Mouse (Mus musculus) embryonic facial prominence, embryonic 10.5 days (tissue): ENCODE results near the gene Pdia4. TPM values are rescaled to one million over a fixed set of nuclear protein-coding genes. Genes with fewer than 3 reads are reported as not detected.
A peak's percentile ranks its signal among the peaks of the same experiment; 100 is the strongest.

Experiments used
- DNase-seq: peaks from one replicate; pipeline ENCODE4 v3.0.0-alpha.2; 2017; ENCODE audit warnings: low spot score
- H3K27ac ChIP-seq: fragments of 300-500 bp; sonication (generic); replicated peaks from 2 replicates; pipeline ENCODE4 v1.5.1; 2016; ENCODE audit warnings: mild to moderate bottlenecking
- H3K27me3 ChIP-seq: fragments of 300-500 bp; sonication (generic); replicated peaks from 2 replicates; pipeline ENCODE4 v1.6.1; 2016; ENCODE audit warnings: low read depth, mild to moderate bottlenecking; ENCODE audit not compliant: poor library complexity, severe bottlenecking
- H3K36me3 ChIP-seq: fragments of 300-500 bp; sonication (generic); replicated peaks from 2 replicates; pipeline ENCODE4 v1.6.1; 2016; ENCODE audit warnings: mild to moderate bottlenecking, moderate library complexity
- H3K4me1 ChIP-seq: fragments of 300-500 bp; sonication (generic); 2 replicates; pipeline ENCODE4 v1.6.1; 2016
- H3K4me3 ChIP-seq: fragments of 300-500 bp; sonication (generic); 2 replicates; pipeline ENCODE4 v1.5.1; 2016; ENCODE audit warnings: mild to moderate bottlenecking, moderate library complexity
- H3K9me3 ChIP-seq: fragments of 300-500 bp; sonication (generic); 2 replicates; pipeline ENCODE4 v1.6.1; 2016; ENCODE audit warnings: mild to moderate bottlenecking
- WGBS: fragments of 180-500 bp; shearing (Covaris S2); methylation state at CpG from one replicate; pipeline ENCODE4 v1.1.7; 2016; 5-methylcytosine and 5-hydroxymethylcytosine counted together
- polyA plus RNA-seq: library from polyadenylated mRNA; unstranded; fragments of >200 nt; fragmentation: Nextera tagmentation; extraction: Ambion mirVana; gene quantifications from 2 replicates; pipeline ENCODE4 v1.2.1, GENCODE M21; 2016

Pdia4 gene
- polyA plus RNA-seq, 1 experiment from 2014 or later, result 323 TPM

- peaks cover 24% of the 10 kb centered on the region for H3K36me3 ChIP-seq
- peak overlapping the region; percentile 85 for H3K4me3 ChIP-seq
- 44% methylated on average over 1 of the region's 1 CpGs for WGBS
- peaks cover 8% of the 10 kb centered on the region for H3K4me1 ChIP-seq
- DNase-seq, result no peak
- H3K27ac ChIP-seq, result no peak overlapping the region
- no peaks in the 10 kb centered on the region for H3K9me3 ChIP-seq
- no peaks in the 10 kb centered on the region for H3K27me3 ChIP-seq
Observed at GRCm38 (mm10) chr6:47828950-47829349, 15.7 kb upstream of the Pdia4 start.

- H3K27me3 ChIP-seq, result no peaks in the 10 kb centered on the region
- WGBS, result 95% methylated on average over 4 of the region's 4 CpGs
Observed at GRCm38 (mm10) chr6:47827462-47827861, 14.2 kb upstream of the Pdia4 start.

GRCm38 (mm10) chr6:47824241-47824640 is 11.0 kb upstream of the Pdia4 start:
- Histone ChIP-seq H3K27me3 (no peaks in the 10 kb centered on the region), H3K27ac (no peak overlapping the region), H3K36me3 (peaks cover 71% of the 10 kb centered on the region), H3K4me3 (no peak overlapping the region), H3K4me1 (peaks cover 2% of the 10 kb centered on the region; the same call in 1 of the 2 replicates), H3K9me3 (no peaks in the 10 kb centered on the region)
- 57% methylated on average over 2 of the region's 2 CpGs for WGBS
- DNase-seq, result no peak

More at GRCm38 (mm10) chr6:47827462-47827861, 14.2 kb upstream of the Pdia4 start:
- Histone ChIP-seq H3K36me3 (peaks cover 39% of the 10 kb centered on the region), H3K9me3 (no peaks in the 10 kb centered on the region), H3K27ac (no peak overlapping the region), H3K4me1 (peaks cover 8% of the 10 kb centered on the region), H3K4me3 (no peak overlapping the region)
- no peak for DNase-seq

GRCm38 (mm10) chr6:47821776-47822175 is 8.5 kb upstream of the Pdia4 start:
- H3K36me3 ChIP-seq, result peaks cover 89% of the 10 kb centered on the region
- no peak overlapping the region for H3K4me3 ChIP-seq
- H3K4me1 ChIP-seq, result no peaks in the 10 kb centered on the region
- WGBS, result 92% methylated on average over 6 of the region's 6 CpGs
- no peaks in the 10 kb centered on the region for H3K9me3 ChIP-seq
- no peak for DNase-seq
- no peak overlapping the region for H3K27ac ChIP-seq
- H3K27me3 ChIP-seq, result no peaks in the 10 kb centered on the region

GRCm38 (mm10) chr6:47821236-47821635 is 8.0 kb upstream of the Pdia4 start:
- Histone ChIP-seq H3K4me1 (no peaks in the 10 kb centered on the region), H3K27ac (no peak overlapping the region), H3K9me3 (no peaks in the 10 kb centered on the region), H3K27me3 (no peaks in the 10 kb centered on the region), H3K36me3 (peaks cover 87% of the 10 kb centered on the region), H3K4me3 (no peak overlapping the region)
- 90% methylated on average over 5 of the region's 5 CpGs for WGBS
- DNase-seq, result no peak

GRCm38 (mm10) chr6:47819626-47820325 is 6.5 kb upstream of the Pdia4 start:
- DNase-seq, result no peak
- Histone ChIP-seq H3K4me3 (no peak overlapping the region), H3K27me3 (no peaks in the 10 kb centered on the region), H3K4me1 (no peaks in the 10 kb centered on the region), H3K27ac (no peak overlapping the region), H3K36me3 (peaks cover 73% of the 10 kb centered on the region), H3K9me3 (no peaks in the 10 kb centered on the region)
- WGBS, result 94% methylated on average over 23 of the region's 23 CpGs

GRCm38 (mm10) chr6:47818721-47819120 is 5.5 kb upstream of the Pdia4 start:
- H3K27me3 ChIP-seq, result no peaks in the 10 kb centered on the region
- H3K36me3 ChIP-seq, result peaks cover 62% of the 10 kb centered on the region
- H3K27ac ChIP-seq, result no peak overlapping the region
- peaks cover 5% of the 10 kb centered on the region; the same call in 1 of the 2 replicates for H3K4me1 ChIP-seq
- H3K4me3 ChIP-seq, result no peak overlapping the region
- WGBS, result 93% methylated on average over 8 of the region's 8 CpGs
- DNase-seq, result no peak
- no peaks in the 10 kb centered on the region for H3K9me3 ChIP-seq

- H3K36me3 ChIP-seq, result peaks cover 37% of the 10 kb centered on the region
- no peak overlapping the region for H3K4me3 ChIP-seq
- WGBS, result 100% methylated on average over 1 of the region's 1 CpGs
- no peaks in the 10 kb centered on the region for H3K9me3 ChIP-seq
- H3K27ac ChIP-seq, result no peak overlapping the region
- DNase-seq, result no peak
- H3K27me3 ChIP-seq, result no peaks in the 10 kb centered on the region
- peaks cover 14% of the 10 kb centered on the region for H3K4me1 ChIP-seq
Observed at GRCm38 (mm10) chr6:47816151-47816550, 2.9 kb upstream of the Pdia4 start.

GRCm38 (mm10) chr6:47812271-47812915 is 837 bp downstream of the Pdia4 start:
- H3K36me3 ChIP-seq, result peaks cover 36% of the 10 kb centered on the region
- WGBS, result 2% methylated on average over 17 of the region's 17 CpGs
- H3K27me3 ChIP-seq, result no peaks in the 10 kb centered on the region
- peak overlapping the region; percentile 95 for H3K27ac ChIP-seq
- H3K4me1 ChIP-seq, result peaks cover 36% of the 10 kb centered on the region
- no peaks in the 10 kb centered on the region for H3K9me3 ChIP-seq
- DNase-seq, result no peak
- peak overlapping the region; percentile 85 for H3K4me3 ChIP-seq

- no peaks in the 10 kb centered on the region for H3K9me3 ChIP-seq
- no peaks in the 10 kb centered on the region for H3K27me3 ChIP-seq
- DNase-seq, result no peak
- H3K4me1 ChIP-seq, result peaks cover 36% of the 10 kb centered on the region
- peaks cover 42% of the 10 kb centered on the region for H3K36me3 ChIP-seq
- 63% methylated on average over 5 of the region's 5 CpGs for WGBS
- peak overlapping the region; percentile 85 for H3K4me3 ChIP-seq
- peak overlapping the region; percentile 95 for H3K27ac ChIP-seq
Observed at GRCm38 (mm10) chr6:47811324-47811723, 1.9 kb downstream of the Pdia4 start.

GRCm38 (mm10) chr6:47810181-47810580 is 3.0 kb downstream of the Pdia4 start:
- no peaks in the 10 kb centered on the region for H3K9me3 ChIP-seq
- peak overlapping the region; percentile 85 for H3K4me3 ChIP-seq
- no peak overlapping the region for H3K27ac ChIP-seq
- peaks cover 53% of the 10 kb centered on the region for H3K36me3 ChIP-seq
- no peak for DNase-seq
- H3K27me3 ChIP-seq, result no peaks in the 10 kb centered on the region
- WGBS, result 82% methylated on average over 2 of the region's 2 CpGs
- peaks cover 36% of the 10 kb centered on the region for H3K4me1 ChIP-seq

- H3K36me3 ChIP-seq, result peaks cover 65% of the 10 kb centered on the region
- WGBS, result 81% methylated on average over 4 of the region's 4 CpGs
- no peak for DNase-seq
Observed at GRCm38 (mm10) chr6:47809053-47809452, 4.2 kb downstream of the Pdia4 start.

GRCm38 (mm10) chr6:47808545-47808944 is 4.7 kb downstream of the Pdia4 start:
- DNase-seq, result no peak
- Histone ChIP-seq H3K4me1 (peaks cover 31% of the 10 kb centered on the region), H3K27me3 (no peaks in the 10 kb centered on the region), H3K9me3 (no peaks in the 10 kb centered on the region), H3K36me3 (peaks cover 70% of the 10 kb centered on the region), H3K4me3 (no peak overlapping the region), H3K27ac (no peak overlapping the region)
- WGBS, result 95% methylated on average over 5 of the region's 5 CpGs

More at GRCm38 (mm10) chr6:47809053-47809452, 4.2 kb downstream of the Pdia4 start:
- H3K27ac ChIP-seq, result no peak overlapping the region
- H3K4me1 ChIP-seq, result peaks cover 31% of the 10 kb centered on the region
- no peaks in the 10 kb centered on the region for H3K9me3 ChIP-seq
- H3K27me3 ChIP-seq, result no peaks in the 10 kb centered on the region
- peak overlapping the region; percentile 85; the same call in 1 of the 2 replicates for H3K4me3 ChIP-seq
